Mouse (Mus musculus) bone marrow, adult 2 months (tissue): ENCODE measurements around the gene N4bp2l2.
A peak's percentile ranks its signal among the peaks of the same experiment; 100 is the strongest.

Experiments
- CTCF ChIP-seq: fragments of 200-500 bp; IDR thresholded peaks from 2 replicates; pipeline ENCODE4 v1.5.1; 2011; ENCODE audit warnings: low read length, control low read depth; ENCODE audit not compliant: control insufficient read depth, insufficient read depth
- POLR2A ChIP-seq: fragments of 200-500 bp; IDR thresholded peaks from 2 replicates; pipeline ENCODE4 v1.6.1; 2011; ENCODE audit warnings: low read depth, mild to moderate bottlenecking, control low read depth, low read length, borderline replicate concordance; ENCODE audit not compliant: control insufficient read depth

DNA sequence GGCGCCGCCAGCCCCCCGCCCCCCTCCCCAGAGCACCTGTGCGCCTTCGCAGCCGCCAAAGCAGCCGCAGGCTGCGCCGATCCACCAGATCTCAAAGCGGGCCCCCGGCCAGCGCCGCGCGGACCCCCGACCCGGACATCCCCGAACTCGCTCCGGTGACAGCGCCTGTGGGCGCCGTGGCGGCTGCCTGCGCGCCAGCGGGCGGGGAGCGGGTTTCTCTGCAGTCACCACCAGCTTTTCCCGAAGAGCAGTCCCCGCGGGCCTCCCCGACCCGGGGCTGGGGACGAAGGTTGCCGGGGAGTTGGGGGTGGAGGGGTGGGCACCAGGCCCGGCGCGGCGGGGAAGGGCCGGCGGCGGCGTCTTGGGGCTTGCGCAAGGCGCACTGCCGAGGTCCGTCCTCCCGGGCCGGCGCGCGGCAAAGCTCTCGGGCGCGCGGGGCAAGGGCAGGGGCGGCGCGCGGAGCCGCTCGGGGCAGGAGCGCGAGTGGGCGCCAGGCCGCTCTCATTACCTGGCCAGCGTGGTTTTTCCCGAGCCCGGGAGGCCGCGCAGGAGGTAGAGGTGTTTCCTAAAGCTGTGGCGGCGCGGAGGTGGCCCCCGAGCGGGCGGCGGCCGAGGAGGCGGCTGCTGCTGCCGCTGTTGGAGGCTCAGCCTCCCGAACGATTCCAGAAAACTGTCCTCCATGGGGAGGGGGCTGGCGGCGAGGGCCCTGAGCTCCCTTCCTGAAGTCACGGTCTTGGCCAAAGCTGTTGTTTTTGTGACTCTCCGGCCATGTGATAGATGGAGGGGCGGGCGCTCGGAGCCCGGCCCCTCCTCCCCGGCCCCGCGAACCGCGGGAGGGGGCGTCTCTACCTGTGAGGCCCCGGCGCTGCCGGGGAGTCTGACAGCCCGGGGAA lies 72.0 kb downstream of the N4bp2l2 start:
- TF ChIP-seq POLR2A = peak; percentile 70
- no peak for TF ChIP-seq CTCF
